Mouse (Mus musculus): ENCODE data around the gene Atp2a3. TPM values are rescaled to one million over a fixed set of nuclear protein-coding genes. Genes with fewer than 3 reads are reported as not detected.

The Atp2a3 gene
- polyA plus RNA-seq, 1 experiment: 0.54 TPM

- no peak overlapping the region for H3ac ChIP-seq (ENCODE audit: control insufficient read depth, insufficient read length, low read depth)
- no peaks in the 10 kb centered on the region for H3K36me3 ChIP-seq (ENCODE audit: control insufficient read depth, insufficient read depth)
- no peak overlapping the region for H3K4me3 ChIP-seq (ENCODE audit: insufficient read depth, poor library complexity, severe bottlenecking)
- TF ChIP-seq FOSL1 (IDR thresholded peaks at IDR 0.05; ENCODE audit: insufficient read depth, low read length, poor library complexity, severe bottlenecking): no peak
- TF ChIP-seq MYOG (IDR thresholded peaks at IDR 0.05; ENCODE audit: control insufficient read depth, extremely low read depth, insufficient read length): no peak
- TF ChIP-seq MYOD1 (IDR thresholded peaks at IDR 0.05; ENCODE audit: control insufficient read depth, insufficient read length, low read depth): no peak
- no peak for TF ChIP-seq CEBPB (IDR thresholded peaks at IDR 0.05; ENCODE audit: low read depth)
- TF ChIP-seq CTCF (IDR thresholded peaks at IDR 0.05; ENCODE audit: control insufficient read depth, insufficient read depth, insufficient read length): no peak
- TF ChIP-seq USF1 (IDR thresholded peaks at IDR 0.05; ENCODE audit: low read depth): no peak
- no peak for TF ChIP-seq MAX (IDR thresholded peaks at IDR 0.05)
- peaks cover 5% of the 10 kb centered on the region for H3K79me2 ChIP-seq (ENCODE audit: control insufficient read depth, insufficient read depth)
- no peaks in the 10 kb centered on the region for H3K27me3 ChIP-seq (ENCODE audit: control insufficient read depth, insufficient read depth, insufficient read length)
- H3K79me3 ChIP-seq (ENCODE audit: low read depth): no peaks in the 10 kb centered on the region
Measured at GRCm38 (mm10) chr11:73015391-73016102, 54.6 kb downstream of the Atp2a3 start.

GRCm38 (mm10) chr11:73016103-73016420 lies 55.1 kb downstream of the Atp2a3 start:
- TF ChIP-seq USF1 (IDR thresholded peaks at IDR 0.05; ENCODE audit: low read depth) (no peak), MYOG (IDR thresholded peaks at IDR 0.05; ENCODE audit: control insufficient read depth, extremely low read depth, insufficient read length) (no peak), CTCF (IDR thresholded peaks at IDR 0.05; ENCODE audit: control insufficient read depth, insufficient read depth, insufficient read length) (no peak), MAX (IDR thresholded peaks at IDR 0.05) (no peak), MYOD1 (IDR thresholded peaks at IDR 0.05; ENCODE audit: control insufficient read depth, insufficient read length, low read depth) (no peak), FOSL1 (IDR thresholded peaks at IDR 0.05; ENCODE audit: insufficient read depth, low read length, poor library complexity, severe bottlenecking) (no peak), CEBPB (IDR thresholded peaks at IDR 0.05; ENCODE audit: low read depth) (no peak)

GRCm38 (mm10) chr11:73018471-73019146 lies 57.6 kb downstream of the Atp2a3 start, which contains the start of gene Camkk1:
Camkk1 (plus strand) TSS chr11:73019008.
- peak within 1 kb of the TSS; percentile 49 for H3K4me3 ChIP-seq (ENCODE audit: insufficient read depth, poor library complexity, severe bottlenecking)
- peak within 1 kb of the TSS; percentile 81 for H3ac ChIP-seq (ENCODE audit: control insufficient read depth, insufficient read length, low read depth)
- no peaks in the 10 kb centered on the region for H3K79me3 ChIP-seq (ENCODE audit: low read depth)
- H3K27me3 ChIP-seq (ENCODE audit: control insufficient read depth, insufficient read depth, insufficient read length): no peaks in the 10 kb centered on the region
- TF ChIP-seq CTCF (IDR thresholded peaks at IDR 0.05; ENCODE audit: control insufficient read depth, insufficient read depth, insufficient read length): no peak
- no peak for TF ChIP-seq MAX (IDR thresholded peaks at IDR 0.05)
- no peak for TF ChIP-seq MYOG (IDR thresholded peaks at IDR 0.05; ENCODE audit: control insufficient read depth, extremely low read depth, insufficient read length)
- TF ChIP-seq MYOD1 (IDR thresholded peaks at IDR 0.05; ENCODE audit: control insufficient read depth, insufficient read length, low read depth): no peak
- no peak for TF ChIP-seq FOSL1 (IDR thresholded peaks at IDR 0.05; ENCODE audit: insufficient read depth, low read length, poor library complexity, severe bottlenecking)
- no peak for TF ChIP-seq USF1 (IDR thresholded peaks at IDR 0.05; ENCODE audit: low read depth)
- no peak for TF ChIP-seq CEBPB (IDR thresholded peaks at IDR 0.05; ENCODE audit: low read depth)
- H3K79me2 ChIP-seq (ENCODE audit: control insufficient read depth, insufficient read depth): peaks cover 16% of the 10 kb centered on the region
- H3K36me3 ChIP-seq (ENCODE audit: control insufficient read depth, insufficient read depth): no peaks in the 10 kb centered on the region

More at GRCm38 (mm10) chr11:73016103-73016420, 55.1 kb downstream of the Atp2a3 start:
- H3ac ChIP-seq (ENCODE audit: control insufficient read depth, insufficient read length, low read depth): no peak overlapping the region
- peaks cover 8% of the 10 kb centered on the region for H3K79me2 ChIP-seq (ENCODE audit: control insufficient read depth, insufficient read depth)
- no peaks in the 10 kb centered on the region for H3K27me3 ChIP-seq (ENCODE audit: control insufficient read depth, insufficient read depth, insufficient read length)
- no peaks in the 10 kb centered on the region for H3K79me3 ChIP-seq (ENCODE audit: low read depth)
- H3K4me3 ChIP-seq (ENCODE audit: insufficient read depth, poor library complexity, severe bottlenecking): no peak overlapping the region
- H3K36me3 ChIP-seq (ENCODE audit: control insufficient read depth, insufficient read depth): no peaks in the 10 kb centered on the region

GRCm38 (mm10) chr11:73019147-73019795 lies 58.3 kb downstream of the Atp2a3 start:
- peaks cover 16% of the 10 kb centered on the region for H3K79me2 ChIP-seq (ENCODE audit: control insufficient read depth, insufficient read depth)
- peak overlapping the region; percentile 49 for H3K4me3 ChIP-seq (ENCODE audit: insufficient read depth, poor library complexity, severe bottlenecking)
- no peaks in the 10 kb centered on the region for H3K27me3 ChIP-seq (ENCODE audit: control insufficient read depth, insufficient read depth, insufficient read length)
- peak overlapping the region; percentile 81 for H3ac ChIP-seq (ENCODE audit: control insufficient read depth, insufficient read length, low read depth)
- no peaks in the 10 kb centered on the region for H3K79me3 ChIP-seq (ENCODE audit: low read depth)
- TF ChIP-seq USF1 (IDR thresholded peaks at IDR 0.05; ENCODE audit: low read depth) (peak; percentile 72), CTCF (IDR thresholded peaks at IDR 0.05; ENCODE audit: control insufficient read depth, insufficient read depth, insufficient read length) (no peak), MAX (IDR thresholded peaks at IDR 0.05) (peak; percentile 88)
- H3K36me3 ChIP-seq (ENCODE audit: control insufficient read depth, insufficient read depth): no peaks in the 10 kb centered on the region

- Histone ChIP-seq H3K79me2 (ENCODE audit: control insufficient read depth, insufficient read depth) (peaks cover 16% of the 10 kb centered on the region), H3K79me3 (ENCODE audit: low read depth) (no peaks in the 10 kb centered on the region), H3K4me3 (ENCODE audit: insufficient read depth, poor library complexity, severe bottlenecking) (no peak overlapping the region), H3K36me3 (ENCODE audit: control insufficient read depth, insufficient read depth) (no peaks in the 10 kb centered on the region), H3ac (ENCODE audit: control insufficient read depth, insufficient read length, low read depth) (no peak overlapping the region), H3K27me3 (ENCODE audit: control insufficient read depth, insufficient read depth, insufficient read length) (no peaks in the 10 kb centered on the region)
- TF ChIP-seq CTCF (IDR thresholded peaks at IDR 0.05; ENCODE audit: control insufficient read depth, insufficient read depth, insufficient read length) (no peak), MYOG (IDR thresholded peaks at IDR 0.05; ENCODE audit: control insufficient read depth, extremely low read depth, insufficient read length) (no peak), USF1 (IDR thresholded peaks at IDR 0.05; ENCODE audit: low read depth) (no peak), MAX (IDR thresholded peaks at IDR 0.05) (no peak), CEBPB (IDR thresholded peaks at IDR 0.05; ENCODE audit: low read depth) (no peak), MYOD1 (IDR thresholded peaks at IDR 0.05; ENCODE audit: control insufficient read depth, insufficient read length, low read depth) (no peak), FOSL1 (IDR thresholded peaks at IDR 0.05; ENCODE audit: insufficient read depth, low read length, poor library complexity, severe bottlenecking) (no peak)
Measured at GRCm38 (mm10) chr11:73020953-73021800, 60.2 kb downstream of the Atp2a3 start.
